Mouse (Mus musculus) left cerebral cortex, postnatal 25 days (tissue): ENCODE results near the gene Hcls1. TPM values are rescaled to one million over a fixed set of nuclear protein-coding genes. Genes with fewer than 3 reads are reported as not detected.
A peak's percentile ranks its signal among the peaks of the same experiment; 100 is the strongest.

ENCODE experiments used
- DNase-seq, 2 experiments: peaks; one replicate each; pipeline ENCODE4 v3.0.0; 2022; ENCODE audit warnings: low spot score in 2 of 2, mixed read lengths in 1 of 2
- intact Hi-C: fragments of 180-260 bp; cut with DNase I; formaldehyde crosslinking; loops from one replicate; pipeline ENCODE4 v1.15.1; 2025
- total RNA-seq, 2 experiments: library from RNA; stranded (reverse); gene quantifications; 2 replicates each; pipeline ENCODE4 v1.2.3; 2021

Hcls1 gene
- total RNA-seq, 2 experiments from 2014 or later: 4.3 to 4.8 TPM

DNA sequence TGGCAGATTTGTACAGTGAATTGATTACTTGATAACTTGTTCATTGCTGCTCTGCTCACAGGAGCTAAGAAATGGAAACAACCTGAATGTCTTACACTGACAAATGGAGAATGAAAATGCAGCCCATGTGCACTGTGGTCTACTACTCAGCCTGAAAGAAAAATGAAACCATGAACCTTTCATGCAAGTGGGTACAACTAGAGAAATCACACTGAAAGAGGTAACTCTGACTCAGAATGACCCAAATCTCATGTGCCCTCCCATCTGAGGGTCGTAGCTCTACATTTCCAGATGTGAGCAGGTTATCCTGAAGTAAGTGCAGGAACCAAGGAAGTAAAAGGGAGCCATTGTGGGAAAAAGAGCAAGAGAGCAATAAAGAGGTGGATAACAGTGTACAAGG is 49.0 kb downstream of the Hcls1 start:
- intact Hi-C loops: no loop called here
- DNase-seq: no peak

GRCm38 (mm10) chr16:36985636-36986042 is 50.9 kb downstream of the Hcls1 start:
- no peak for DNase-seq
- intact Hi-C loops: no loop called here

GRCm38 (mm10) chr16:36987399-36987798 is 52.6 kb downstream of the Hcls1 start:
- DNase-seq: no peak
- intact Hi-C loops: no loop called here

- DNase-seq: no peak
- intact Hi-C loops: no loop called here
Measured at GRCm38 (mm10) chr16:36988066-36988465, 53.3 kb downstream of the Hcls1 start.

DNA sequence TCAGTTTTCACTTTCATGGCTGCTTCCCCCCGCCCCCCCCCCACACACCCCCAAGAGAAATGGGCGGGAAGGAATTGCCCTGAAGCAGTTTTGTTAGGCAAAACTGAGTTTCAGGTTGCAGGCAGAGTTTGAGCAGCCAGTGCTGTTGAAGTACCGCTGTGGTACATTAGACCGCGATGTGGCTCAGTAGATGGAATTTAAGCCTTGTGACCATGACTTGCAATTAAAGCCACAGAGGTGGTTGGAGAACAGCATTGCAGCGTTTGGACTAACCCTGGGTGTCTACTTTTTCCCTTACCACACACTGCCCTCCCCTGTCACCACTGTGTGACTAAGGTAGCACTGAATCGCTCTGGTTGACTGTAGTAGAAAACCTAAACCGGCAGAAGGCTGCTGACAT is 54.7 kb downstream of the Hcls1 start:
- no peak for DNase-seq
- intact Hi-C loops: no loop called here

GRCm38 (mm10) chr16:36989999-36990625 is 55.3 kb downstream of the Hcls1 start, which contains the start of gene Fbxo40:
Gene Fbxo40 (minus strand): TSS chr16:36990467.
- no peak for DNase-seq
- intact Hi-C loops: no loop called here

DNA sequence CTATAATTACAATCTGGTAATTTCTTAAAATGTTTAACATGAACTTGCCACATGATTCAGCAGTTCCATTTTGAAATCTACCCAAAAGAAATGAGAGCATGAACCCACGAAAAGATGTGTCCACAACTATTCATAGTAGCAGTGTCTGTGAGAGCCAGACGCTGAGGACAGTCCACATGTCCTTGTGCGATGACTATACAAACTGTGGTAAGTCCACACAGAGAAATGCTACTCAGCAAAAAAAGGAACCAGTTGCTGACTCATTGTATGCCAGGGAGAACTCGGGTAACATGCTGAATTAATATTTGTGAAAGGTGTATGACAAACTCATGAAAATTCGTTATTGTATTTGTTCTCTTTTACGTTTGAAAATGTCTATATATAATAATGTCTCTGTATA is 62.9 kb downstream of the Hcls1 start:
- DNase-seq: peak in 1 of 2 experiments; percentile 32

GRCm38 (mm10) chr16:36999366-36999972 is 64.7 kb downstream of the Hcls1 start:
- no peak for DNase-seq
- intact Hi-C loops: no loop called here

More for the DNA sequence above, 62.9 kb downstream of the Hcls1 start:
- intact Hi-C loops: no loop called here

DNA sequence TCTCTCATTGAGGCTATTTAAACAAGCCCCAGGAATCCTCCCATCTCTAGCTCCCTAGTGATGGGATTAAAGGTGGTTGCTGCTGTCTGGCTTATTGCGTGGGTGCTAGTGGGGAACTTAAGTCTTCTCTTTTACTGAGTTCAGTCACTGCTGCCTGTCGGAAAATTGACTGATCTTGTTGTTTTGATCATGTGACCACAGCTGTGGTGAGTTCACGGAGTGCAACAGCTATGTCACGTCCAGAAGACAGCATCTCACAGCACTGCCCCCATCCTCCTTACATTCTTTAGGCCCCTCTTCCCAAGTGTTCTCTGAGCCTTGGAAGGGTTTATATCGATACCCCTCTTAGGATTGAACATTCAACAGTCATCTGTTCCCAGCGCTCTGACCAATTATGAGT is 74.5 kb downstream of the Hcls1 start:
- intact Hi-C loops: no loop called here
- no peak for DNase-seq

GRCm38 (mm10) chr16:37010370-37010769 is 75.6 kb downstream of the Hcls1 start:
- intact Hi-C loops: loop anchor here (2.0 to 5.0 kb wide), 4 partner anchors 92 to 538 kb away; partner anchors contain the start of genes Eaf2, Golgb1 and Iqcb1
- peak; percentile 37 to 70 for DNase-seq

- intact Hi-C loops: loop anchor here (2.0 to 5.0 kb wide), 4 partner anchors 92 to 539 kb away; partner anchors contain the start of genes Eaf2, Golgb1 and Iqcb1
- DNase-seq: peak; percentile 89 to 93
Measured at GRCm38 (mm10) chr16:37011061-37011921, 76.5 kb downstream of the Hcls1 start, which contains the start of gene Polq. Gene Polq (plus strand): TSS chr16:37011786.

GRCm38 (mm10) chr16:37011922-37012289 is 77.1 kb downstream of the Hcls1 start:
- intact Hi-C loops: loop anchor here (2.0 to 5.0 kb wide), 4 partner anchors 93 to 540 kb away; partner anchors contain the start of genes Eaf2, Golgb1 and Iqcb1
- DNase-seq: no peak

DNA sequence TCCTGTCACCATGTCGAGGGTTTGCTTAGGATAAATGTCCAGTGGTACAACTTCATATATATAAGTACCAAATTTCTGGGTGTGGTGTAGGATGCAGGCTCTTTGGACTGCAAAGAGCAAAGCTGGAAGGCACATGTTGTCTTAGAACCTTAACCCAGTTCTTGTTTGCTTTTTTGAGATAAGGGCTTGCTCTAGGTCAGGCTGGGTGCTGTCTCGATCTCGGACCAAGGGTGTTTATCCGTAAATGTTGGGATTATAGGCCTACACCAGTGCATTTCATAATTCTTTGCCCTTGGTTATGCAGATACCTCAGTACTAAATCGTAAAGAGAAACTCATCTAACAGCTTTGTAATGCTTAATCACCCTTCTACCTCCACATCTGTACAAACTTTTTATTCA is 77.6 kb downstream of the Hcls1 start:
- DNase-seq: no peak
- intact Hi-C loops: loop anchor here (5.0 kb wide), 2 partner anchors 185 to 540 kb away; partner anchors contain the start of gene Iqcb1

Other genes starting within 250 kb of the Hcls1 start
- under 1 TPM; 0.23 TPM for gene Ildr1, start 241.0 kb upstream of the Hcls1 start, total RNA-seq
- gene Slc15a2, start 150.0 kb upstream of the Hcls1 start, total RNA-seq: 10 to 100 TPM; 30.1 to 32.1 TPM
- 10 to 100 TPM; 40.7 to 42.2 TPM for gene Iqcb1, start 106.6 kb upstream of the Hcls1 start, total RNA-seq
- 1 to 10 TPM in 1 of 2 experiments, under 1 TPM in 1; 0.82 to 1.4 TPM for gene Eaf2, start 60.0 kb upstream of the Hcls1 start, total RNA-seq
- gene Golgb1, start 59.8 kb upstream of the Hcls1 start, total RNA-seq: 10 to 100 TPM; 67.6 to 75.4 TPM
- gene Fbxo40, start 55.5 kb downstream of the Hcls1 start, total RNA-seq: under 1 TPM; 0.43 to 0.80 TPM
- gene Polq, start 76.8 kb downstream of the Hcls1 start, total RNA-seq: 1 to 10 TPM; 1.7 to 1.8 TPM